Mouse (Mus musculus): ENCODE results near the gene Cntrob. TPM values are rescaled to one million over a fixed set of nuclear protein-coding genes. Genes with fewer than 3 reads are reported as not detected.

The Cntrob gene
- polyA plus RNA-seq, 1 experiment from 2014 or later: 17.3 TPM

DNA sequence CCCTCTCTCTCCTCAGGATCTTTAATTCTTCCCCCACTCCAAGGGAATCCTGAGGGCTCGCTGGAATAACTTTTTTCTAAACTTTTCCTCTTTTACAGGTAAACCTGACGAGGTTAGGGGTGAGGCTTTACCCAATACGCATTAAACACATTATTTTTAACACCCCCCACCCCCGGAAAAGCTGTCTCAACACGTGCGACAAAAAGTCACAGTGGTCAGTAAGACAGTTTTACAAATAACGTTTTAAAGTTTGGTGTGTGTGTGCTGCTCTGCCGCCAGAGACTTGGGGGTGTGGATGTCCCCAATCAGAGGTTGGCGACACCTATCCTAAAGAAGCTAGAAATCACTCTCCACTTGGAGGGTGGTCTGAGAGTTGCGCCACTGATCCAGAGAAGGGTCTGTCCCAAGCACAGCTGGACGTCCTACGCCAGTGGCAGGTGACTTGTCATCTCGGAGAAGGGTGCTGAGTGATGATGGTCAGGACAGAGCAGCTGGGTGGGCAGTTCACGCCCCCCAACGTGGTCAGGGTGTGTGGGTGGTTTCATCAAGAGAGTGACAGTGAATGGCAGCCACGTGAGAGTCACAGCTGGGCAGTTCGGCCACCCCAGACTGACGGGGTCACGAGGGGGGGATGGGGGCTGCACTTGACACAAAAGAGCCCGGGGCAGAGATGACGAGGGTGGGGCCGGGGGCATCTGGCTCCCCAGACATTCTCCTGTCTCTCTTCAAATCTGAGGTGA is 44.2 kb upstream of the Cntrob start:
- H3K9ac ChIP-seq (ENCODE audit: low read depth, low read length): peak overlapping the region; percentile 99

DNA sequence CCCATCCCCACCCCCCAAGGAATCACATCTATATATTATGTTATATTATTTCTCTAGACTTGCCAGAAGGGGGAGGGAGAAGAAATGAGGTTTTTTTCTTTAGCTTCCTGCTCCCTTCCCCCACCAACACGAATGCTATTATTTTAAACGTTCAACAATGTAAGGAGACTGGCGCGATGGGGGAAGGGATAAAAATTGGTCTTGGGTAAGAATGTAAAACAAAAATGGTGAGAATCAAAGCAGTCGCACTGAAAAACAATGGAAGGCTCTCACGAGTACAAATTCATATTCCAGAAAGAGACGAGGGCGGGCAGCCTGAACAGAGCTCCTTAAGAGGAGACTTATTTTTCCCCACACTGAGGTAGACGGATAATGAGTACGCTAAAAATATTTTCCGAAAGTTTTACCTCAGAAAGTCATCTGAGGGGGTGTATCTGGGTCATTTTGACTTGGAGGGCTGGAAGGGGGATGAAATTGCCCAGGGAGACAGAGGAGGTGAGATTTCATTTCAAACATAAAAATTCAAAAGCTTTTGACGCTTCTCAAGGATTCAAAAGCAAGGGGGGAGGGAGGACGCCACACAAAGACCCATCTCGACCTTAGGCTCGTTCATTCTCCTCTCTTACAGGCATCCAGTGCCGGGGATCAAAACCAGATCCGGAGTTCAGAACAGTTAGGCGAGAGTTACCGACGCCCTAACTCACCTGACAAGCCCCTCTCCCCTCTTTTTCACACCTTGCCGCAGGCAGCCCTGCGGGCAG is 43.5 kb upstream of the Cntrob start:
- H3K9ac ChIP-seq (ENCODE audit: low read depth, low read length): peak overlapping the region; percentile 99
- peak overlapping the region; percentile 95 for H3K4me2 ChIP-seq (ENCODE audit: low read depth, low read length)
- H3K27ac ChIP-seq (ENCODE audit: low read length): peak overlapping the region; percentile 99
- peaks cover 44% of the 10 kb centered on the region for H3K4me1 ChIP-seq (ENCODE audit: control insufficient read depth, insufficient read depth, low read length)
- 0% methylated on average over 22 of the region's 22 CpGs for WGBS
- H3K36me3 ChIP-seq (ENCODE audit: control insufficient read depth, insufficient read depth, low read length): peaks cover 6% of the 10 kb centered on the region; the same call in 1 of the 2 replicates
- peak overlapping the region; percentile 81 for H3K4me3 ChIP-seq (ENCODE audit: low read length)
- H3K27me3 ChIP-seq (replicated peaks; ENCODE audit: control insufficient read depth, insufficient read depth, low read length): no peaks in the 10 kb centered on the region
- no peak for ATAC-seq
- no peaks in the 10 kb centered on the region for H3K9me3 ChIP-seq (ENCODE audit: control insufficient read depth, low read length)

More for the DNA sequence above, 44.2 kb upstream of the Cntrob start:
- H3K27ac ChIP-seq (ENCODE audit: low read length): peak overlapping the region; percentile 99
- H3K4me2 ChIP-seq (ENCODE audit: low read depth, low read length): peak overlapping the region; percentile 95
- peaks cover 51% of the 10 kb centered on the region for H3K4me1 ChIP-seq (ENCODE audit: control insufficient read depth, insufficient read depth, low read length)
- H3K4me3 ChIP-seq (ENCODE audit: low read length): peak overlapping the region; percentile 81
- no peaks in the 10 kb centered on the region for H3K27me3 ChIP-seq (replicated peaks; ENCODE audit: control insufficient read depth, insufficient read depth, low read length)
- WGBS: 2% methylated on average over 22 of the region's 22 CpGs
- H3K36me3 ChIP-seq (ENCODE audit: control insufficient read depth, insufficient read depth, low read length): peaks cover 6% of the 10 kb centered on the region; the same call in 1 of the 2 replicates
- no peaks in the 10 kb centered on the region for H3K9me3 ChIP-seq (ENCODE audit: control insufficient read depth, low read length)
- no peak for ATAC-seq

DNA sequence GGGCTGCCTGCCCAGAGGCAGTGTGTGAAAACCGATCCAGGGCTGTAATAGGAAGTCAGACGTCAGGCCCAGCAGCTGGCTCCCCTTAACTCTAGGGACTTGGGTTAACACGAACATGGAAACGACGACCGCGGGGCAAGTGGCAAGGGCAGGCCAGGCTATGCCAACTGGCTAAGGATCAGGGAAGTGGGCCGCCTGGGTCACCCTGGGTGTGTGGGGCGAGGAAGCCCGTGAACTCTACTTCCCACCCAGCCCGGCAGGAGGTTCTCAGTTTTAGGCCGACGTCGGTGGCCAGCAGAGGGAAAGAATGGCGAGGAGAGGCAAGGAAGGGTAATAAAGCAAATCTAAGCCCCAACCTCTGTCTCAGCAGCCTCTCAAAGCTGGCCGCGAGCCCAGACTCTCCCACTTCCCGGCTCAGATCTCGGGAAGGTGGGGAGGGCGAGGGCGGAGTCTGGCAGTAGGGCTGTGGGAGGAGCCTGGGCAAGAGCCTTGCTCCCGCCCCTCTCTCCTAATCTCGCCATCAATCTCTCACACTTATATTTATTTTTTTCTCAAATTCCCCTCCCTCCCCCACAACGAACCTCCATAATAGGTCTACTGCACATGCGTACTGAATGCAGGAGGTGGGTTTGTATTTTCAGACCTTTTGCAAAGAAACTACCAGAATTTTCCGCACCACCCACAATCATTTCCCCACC is 42.7 kb upstream of the Cntrob start:
- H3K4me3 ChIP-seq (ENCODE audit: low read length): peak overlapping the region; percentile 81
- H3K4me1 ChIP-seq (ENCODE audit: control insufficient read depth, insufficient read depth, low read length): peaks cover 37% of the 10 kb centered on the region
- peaks cover 11% of the 10 kb centered on the region for H3K36me3 ChIP-seq (ENCODE audit: control insufficient read depth, insufficient read depth, low read length)
- H3K27me3 ChIP-seq (replicated peaks; ENCODE audit: control insufficient read depth, insufficient read depth, low read length): no peaks in the 10 kb centered on the region
- no peaks in the 10 kb centered on the region for H3K9me3 ChIP-seq (ENCODE audit: control insufficient read depth, low read length)
- H3K27ac ChIP-seq (ENCODE audit: low read length): peak overlapping the region; percentile 99
- 0% methylated on average over 26 of the region's 26 CpGs for WGBS
- peak; percentile 80 for ATAC-seq
- H3K4me2 ChIP-seq (ENCODE audit: low read depth, low read length): peak overlapping the region; percentile 95
- H3K9ac ChIP-seq (ENCODE audit: low read depth, low read length): peak overlapping the region; percentile 72

DNA sequence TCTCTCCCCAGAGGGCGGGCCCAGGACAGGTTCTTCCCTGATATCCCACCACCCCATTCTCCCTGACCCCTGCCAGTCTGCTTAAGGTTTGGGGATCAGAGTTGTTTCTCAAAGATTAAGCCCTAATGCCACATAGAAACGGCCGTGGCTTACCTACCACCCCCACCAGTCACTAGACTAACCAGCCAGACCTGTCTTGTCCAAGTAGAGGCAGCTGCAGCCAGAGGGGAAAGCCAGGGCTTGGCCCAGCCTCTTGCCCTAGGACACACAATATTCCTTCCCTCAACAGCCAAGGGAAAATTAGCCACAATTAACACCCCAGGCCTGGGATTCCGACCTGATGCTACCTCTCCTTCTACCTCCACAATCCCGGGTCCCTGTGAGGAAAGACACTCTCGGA is 42.1 kb upstream of the Cntrob start:
- WGBS: 16% methylated on average over 6 of the region's 6 CpGs
- Histone ChIP-seq H3K4me1 (ENCODE audit: control insufficient read depth, insufficient read depth, low read length) (peaks cover 31% of the 10 kb centered on the region), H3K27ac (ENCODE audit: low read length) (peak overlapping the region; percentile 99), H3K27me3 (replicated peaks; ENCODE audit: control insufficient read depth, insufficient read depth, low read length) (no peaks in the 10 kb centered on the region), H3K9me3 (ENCODE audit: control insufficient read depth, low read length) (no peaks in the 10 kb centered on the region), H3K4me3 (ENCODE audit: low read length) (peak overlapping the region; percentile 81), H3K36me3 (ENCODE audit: control insufficient read depth, insufficient read depth, low read length) (peaks cover 16% of the 10 kb centered on the region), H3K4me2 (ENCODE audit: low read depth, low read length) (peak overlapping the region; percentile 95), H3K9ac (ENCODE audit: low read depth, low read length) (peak overlapping the region; percentile 72)
- peak; percentile 21; the same call in 1 of the 2 replicates for ATAC-seq

DNA sequence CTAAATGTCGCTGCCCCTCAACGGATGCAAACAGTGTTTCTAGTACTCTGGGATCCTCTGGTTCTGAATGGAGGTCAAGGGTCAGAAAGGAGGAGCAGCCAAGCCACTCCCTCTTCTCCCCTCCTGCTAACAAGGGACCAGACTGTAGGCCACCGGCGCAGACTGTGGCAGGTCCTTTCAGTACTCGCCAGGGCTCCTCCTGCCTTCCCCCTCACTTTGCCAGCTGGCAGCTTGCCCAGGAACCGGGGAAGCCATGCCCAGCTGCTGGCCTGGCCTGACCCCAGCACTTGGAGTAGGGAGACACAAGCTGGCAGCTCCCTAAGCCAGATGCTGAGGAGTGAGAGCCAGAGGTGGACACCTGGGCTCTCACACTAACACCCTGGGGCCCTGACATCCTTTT is 41.3 kb upstream of the Cntrob start:
- ATAC-seq: peak; percentile 48
- H3K36me3 ChIP-seq (ENCODE audit: control insufficient read depth, insufficient read depth, low read length): peaks cover 23% of the 10 kb centered on the region
- peak overlapping the region; percentile 81 for H3K4me3 ChIP-seq (ENCODE audit: low read length)
- peak overlapping the region; percentile 95 for H3K4me2 ChIP-seq (ENCODE audit: low read depth, low read length)
- peak overlapping the region; percentile 50; the same call in 1 of the 2 replicates for H3K9ac ChIP-seq (ENCODE audit: low read depth, low read length)
- H3K27me3 ChIP-seq (replicated peaks; ENCODE audit: control insufficient read depth, insufficient read depth, low read length): no peaks in the 10 kb centered on the region
- peaks cover 28% of the 10 kb centered on the region for H3K4me1 ChIP-seq (ENCODE audit: control insufficient read depth, insufficient read depth, low read length)
- 3% methylated on average over 6 of the region's 6 CpGs for WGBS
- H3K27ac ChIP-seq (ENCODE audit: low read length): peak overlapping the region; percentile 99
- H3K9me3 ChIP-seq (ENCODE audit: control insufficient read depth, low read length): no peaks in the 10 kb centered on the region

DNA sequence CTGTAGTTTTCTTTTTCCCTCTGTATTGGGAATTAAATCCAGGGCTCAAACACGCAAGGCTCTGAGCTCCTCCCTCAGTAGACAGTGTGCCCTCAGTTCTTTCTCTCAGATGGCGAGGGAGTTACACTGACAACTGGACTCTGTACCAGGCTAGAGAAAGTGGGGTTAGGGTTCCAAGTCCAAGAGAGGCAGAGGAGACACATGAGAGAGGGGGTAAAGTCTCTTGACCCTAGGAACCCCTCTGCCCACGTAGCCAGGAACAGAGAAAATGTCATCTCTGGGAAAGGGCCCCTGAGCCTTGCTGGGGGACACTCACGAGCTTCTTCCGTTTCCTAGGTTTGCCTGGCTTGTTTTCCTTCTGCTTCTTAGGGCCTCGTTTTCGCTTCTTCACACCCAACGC is 40.8 kb upstream of the Cntrob start:
- H3K4me1 ChIP-seq (ENCODE audit: control insufficient read depth, insufficient read depth, low read length): peaks cover 28% of the 10 kb centered on the region
- WGBS: 29% methylated on average over 8 of the region's 8 CpGs
- peak overlapping the region; percentile 99 for H3K27ac ChIP-seq (ENCODE audit: low read length)
- peaks cover 27% of the 10 kb centered on the region for H3K36me3 ChIP-seq (ENCODE audit: control insufficient read depth, insufficient read depth, low read length)
- no peaks in the 10 kb centered on the region for H3K27me3 ChIP-seq (replicated peaks; ENCODE audit: control insufficient read depth, insufficient read depth, low read length)
- H3K9ac ChIP-seq (ENCODE audit: low read depth, low read length): peak overlapping the region; percentile 38; the same call in 1 of the 2 replicates
- ATAC-seq: peak; percentile 16; the same call in 1 of the 2 replicates
- H3K4me3 ChIP-seq (ENCODE audit: low read length): peak overlapping the region; percentile 81; the same call in 1 of the 2 replicates
- no peaks in the 10 kb centered on the region for H3K9me3 ChIP-seq (ENCODE audit: control insufficient read depth, low read length)
- H3K4me2 ChIP-seq (ENCODE audit: low read depth, low read length): peak overlapping the region; percentile 95

DNA sequence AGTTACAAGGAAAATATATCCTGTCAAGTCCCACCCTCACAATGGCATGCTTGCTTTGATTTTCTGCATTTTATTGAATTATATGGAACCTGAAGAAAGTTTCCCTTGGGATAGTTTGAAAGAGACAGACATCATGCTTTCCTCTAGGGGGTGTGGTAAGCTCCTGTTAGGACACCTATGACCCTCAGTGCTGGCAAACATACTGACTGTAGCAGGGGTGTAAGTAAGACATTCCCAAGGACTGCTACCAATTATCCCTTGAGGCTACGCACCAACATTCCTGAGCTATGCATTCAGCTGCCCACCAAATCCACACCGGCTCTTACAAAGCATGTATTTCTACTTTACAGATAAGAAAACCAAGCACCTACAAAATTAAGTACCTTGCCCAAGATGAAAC is 38.9 kb upstream of the Cntrob start:
- no peak overlapping the region for H3K4me3 ChIP-seq (ENCODE audit: low read length)
- no peak for ATAC-seq
- no peak overlapping the region for H3K4me2 ChIP-seq (ENCODE audit: low read depth, low read length)
- peaks cover 33% of the 10 kb centered on the region for H3K36me3 ChIP-seq (ENCODE audit: control insufficient read depth, insufficient read depth, low read length)
- no peak overlapping the region for H3K27ac ChIP-seq (ENCODE audit: low read length)
- H3K9me3 ChIP-seq (ENCODE audit: control insufficient read depth, low read length): no peaks in the 10 kb centered on the region
- no peak overlapping the region for H3K9ac ChIP-seq (ENCODE audit: low read depth, low read length)
- no peaks in the 10 kb centered on the region for H3K27me3 ChIP-seq (replicated peaks; ENCODE audit: control insufficient read depth, insufficient read depth, low read length)
- 83% methylated on average over 2 of the region's 2 CpGs for WGBS
- H3K4me1 ChIP-seq (ENCODE audit: control insufficient read depth, insufficient read depth, low read length): peaks cover 25% of the 10 kb centered on the region

DNA sequence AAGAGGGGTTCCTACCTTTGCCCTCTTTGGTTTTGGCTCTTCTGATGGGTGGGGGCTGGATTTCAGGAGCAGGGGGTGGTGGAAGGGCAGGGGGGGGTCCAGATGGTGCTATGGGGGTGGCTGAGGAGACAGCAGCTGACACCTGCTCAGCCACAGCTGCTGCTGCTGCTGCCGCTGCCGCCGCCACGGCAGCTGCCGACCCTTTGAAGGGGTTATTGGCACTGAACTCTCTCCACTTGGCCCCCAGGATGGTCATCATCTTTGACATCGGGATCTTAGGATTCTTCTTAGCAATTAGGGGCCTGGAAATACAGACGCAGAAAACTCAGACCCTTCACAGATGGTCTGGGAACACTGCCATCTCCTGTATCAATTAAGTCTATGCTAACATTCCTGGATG is 38.4 kb upstream of the Cntrob start:
- no peaks in the 10 kb centered on the region for H3K9me3 ChIP-seq (ENCODE audit: control insufficient read depth, low read length)
- no peaks in the 10 kb centered on the region for H3K27me3 ChIP-seq (replicated peaks; ENCODE audit: control insufficient read depth, insufficient read depth, low read length)
- no peak overlapping the region for H3K9ac ChIP-seq (ENCODE audit: low read depth, low read length)
- no peak for ATAC-seq
- peaks cover 36% of the 10 kb centered on the region for H3K36me3 ChIP-seq (ENCODE audit: control insufficient read depth, insufficient read depth, low read length)
- H3K27ac ChIP-seq (ENCODE audit: low read length): no peak overlapping the region
- no peak overlapping the region for H3K4me3 ChIP-seq (ENCODE audit: low read length)
- peaks cover 25% of the 10 kb centered on the region for H3K4me1 ChIP-seq (ENCODE audit: control insufficient read depth, insufficient read depth, low read length)
- 66% methylated on average over 7 of the region's 7 CpGs for WGBS
- H3K4me2 ChIP-seq (ENCODE audit: low read depth, low read length): no peak overlapping the region

DNA sequence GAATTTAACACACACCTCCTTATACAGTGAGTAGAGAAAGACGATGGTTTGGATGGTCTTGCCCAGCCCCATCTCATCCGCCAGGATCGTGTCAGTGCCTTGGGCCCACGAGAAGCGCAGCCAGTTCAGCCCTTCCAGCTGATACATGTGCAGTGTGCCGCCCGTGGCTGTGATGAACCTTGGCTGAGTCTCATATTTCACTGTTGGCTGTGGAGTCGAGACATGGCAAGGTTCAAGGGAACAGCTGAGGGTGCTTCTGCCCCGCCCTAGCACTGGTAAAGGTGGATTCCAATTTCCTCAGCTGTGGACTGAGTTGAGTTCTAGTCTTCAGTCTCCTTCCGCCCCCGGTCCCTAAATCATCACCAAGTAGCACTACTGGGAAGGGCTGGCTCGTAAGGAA is 34.1 kb upstream of the Cntrob start:
- no peak overlapping the region for H3K9ac ChIP-seq (ENCODE audit: low read depth, low read length)
- H3K27ac ChIP-seq (ENCODE audit: low read length): no peak overlapping the region
- H3K4me3 ChIP-seq (ENCODE audit: low read length): no peak overlapping the region
- no peak overlapping the region for H3K4me2 ChIP-seq (ENCODE audit: low read depth, low read length)
- H3K36me3 ChIP-seq (ENCODE audit: control insufficient read depth, insufficient read depth, low read length): peaks cover 60% of the 10 kb centered on the region
- ATAC-seq: no peak
- H3K27me3 ChIP-seq (replicated peaks; ENCODE audit: control insufficient read depth, insufficient read depth, low read length): no peaks in the 10 kb centered on the region
- 87% methylated on average over 12 of the region's 12 CpGs for WGBS
- no peaks in the 10 kb centered on the region for H3K4me1 ChIP-seq (ENCODE audit: control insufficient read depth, insufficient read depth, low read length)
- H3K9me3 ChIP-seq (ENCODE audit: control insufficient read depth, low read length): no peaks in the 10 kb centered on the region

Measured in intestine, embryonic 16.5 days (tissue).